Mouse (Mus musculus) adrenal gland, adult 10 weeks (tissue): ENCODE measurements around the gene Zfp534. TPM values are rescaled to one million over a fixed set of nuclear protein-coding genes. Genes with fewer than 3 reads are reported as not detected.

Experiments
- polyA plus RNA-seq: library from polyadenylated mRNA; stranded (reverse); fragments of 350-450 nt; fragmentation: Illumina TruSeq; extraction: RNeasy Lipid Tissue Mini Kit (QIAGEN cat#74804); gene quantifications from one replicate; pipeline ENCODE4 v1.2.3, GENCODE M21; 2014; ENCODE audit warnings: low read depth, low replicate concordance

Gene Zfp534
- polyA plus RNA-seq, result not detected

DNA sequence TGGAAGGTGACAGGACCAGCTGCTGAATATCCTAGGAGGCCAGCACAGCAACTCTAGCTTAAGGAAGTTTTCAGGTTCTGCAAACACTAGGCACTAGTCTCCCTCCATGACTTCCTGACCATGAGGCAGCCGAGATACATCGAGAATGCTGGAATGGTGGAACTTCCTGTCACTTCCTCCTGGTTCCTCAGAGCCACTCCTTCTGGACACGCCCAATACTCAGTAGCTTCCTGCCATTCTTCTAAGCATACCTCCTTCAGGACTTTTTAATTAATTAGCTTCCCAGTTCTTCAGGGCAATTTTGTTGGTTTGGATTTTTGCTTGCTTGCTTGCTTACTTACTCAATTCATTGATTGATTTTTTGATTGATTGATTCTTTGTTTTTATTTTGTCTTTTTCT, at the start of gene Zfp534:
Gene Zfp534, minus strand, starts transcription at position 101 of the 400 bp plus-strand sequence.

GRCm38 (mm10) chr4:147642413-147642812, 59.9 kb downstream of the Zfp534 start, which contains the start of gene Zfp979:
Gene Zfp979 (minus strand): TSS chr4:147642513.

Other genes with a start within 250 kb of the Zfp534 start
- 82.1 TPM for gene Zfp982, start 210.1 kb downstream of the Zfp534 start, polyA plus RNA-seq
- gene Gm16503, start 162.3 kb downstream of the Zfp534 start, polyA plus RNA-seq, result 1.2 TPM
- gene Zfp985, start 149.3 kb downstream of the Zfp534 start, polyA plus RNA-seq, result not detected
- 55.8 TPM for gene Zfp979, start 60.0 kb downstream of the Zfp534 start, polyA plus RNA-seq
- gene Zfp984, start 107.2 kb upstream of the Zfp534 start, polyA plus RNA-seq, result 82.4 TPM
- gene Zfp933, start 145.8 kb upstream of the Zfp534 start, polyA plus RNA-seq, result 122 TPM
- gene Miip, start 166.3 kb upstream of the Zfp534 start, polyA plus RNA-seq, result 0.87 TPM
- 9.5 TPM for gene Fv1, start 166.4 kb upstream of the Zfp534 start, polyA plus RNA-seq
- gene Mfn2, start 202.2 kb upstream of the Zfp534 start, polyA plus RNA-seq, result 39.7 TPM
- 2.9 TPM for gene Plod1, start 234.2 kb upstream of the Zfp534 start, polyA plus RNA-seq
- gene 2510039O18Rik, start 238.3 kb upstream of the Zfp534 start, polyA plus RNA-seq, result 10.7 TPM